Mouse (Mus musculus) CH12.LX (cell line): ENCODE results near the gene Bdp1. TPM values are rescaled to one million over a fixed set of nuclear protein-coding genes. Genes with fewer than 3 reads are reported as not detected.

Source experiments
- DNase-seq: peaks from one replicate; pipeline ENCODE4 v3.0.0-alpha.2; 2013; ENCODE audit errors: extremely low read depth
- H3K27ac ChIP-seq: 2 replicates; pipeline ENCODE4 v1.5.1; 2012; ENCODE audit warnings: low read depth, mild to moderate bottlenecking, control low read depth, moderate library complexity; ENCODE audit not compliant: insufficient read depth
- H3K27me3 ChIP-seq: replicated peaks from 2 replicates; pipeline ENCODE3; 2012; ENCODE audit warnings: inconsistent platforms
- H3K36me3 ChIP-seq, 2 experiments: replicated peaks in 1 of 2; 2 replicates each; pipeline versions ENCODE3 to v1.6.1; 2012; ENCODE audit warnings: inconsistent platforms in 1 of 2, low read length in 1 of 2, mild to moderate bottlenecking in 1 of 2, mixed read lengths in 1 of 2, moderate library complexity in 1 of 2; ENCODE audit not compliant: control insufficient read depth in 1 of 2, insufficient read depth in 1 of 2
- H3K4me1 ChIP-seq, 2 experiments: 2 replicates each; pipeline ENCODE4 v1.6.1; 2012; ENCODE audit warnings: inconsistent platforms in 1 of 2, moderate library complexity in 1 of 2; ENCODE audit not compliant: insufficient read depth in 2 of 2, control insufficient read depth in 1 of 2
- H3K4me2 ChIP-seq: 2 replicates; pipeline ENCODE4 v1.6.1; 2012; ENCODE audit warnings: low read depth, mild to moderate bottlenecking, control low read depth; ENCODE audit not compliant: poor library complexity, insufficient read depth, severe bottlenecking
- H3K4me3 ChIP-seq, 3 experiments: fragments of 150-350 bp in 1 of 3; sonication (generic) in 1 of 3; replicated peaks in 1 of 3; 2 replicates each; pipeline versions ENCODE3 to v1.5.1; 2011 to 2012; ENCODE audit warnings: low read depth in 2 of 3, low read length in 2 of 3, mild to moderate bottlenecking in 2 of 3, moderate library complexity in 2 of 3, control low read depth in 1 of 3, improper control_type of control experiment in 1 of 3, inconsistent platforms in 1 of 3, mixed read lengths in 1 of 3; ENCODE audit not compliant: poor library complexity in 1 of 3
- H3K79me2 ChIP-seq: replicated peaks from 2 replicates; pipeline ENCODE4 v1.6.1; 2012; ENCODE audit warnings: mild to moderate bottlenecking, moderate library complexity; ENCODE audit not compliant: control insufficient read depth, poor library complexity, insufficient read depth, severe bottlenecking; ENCODE audit errors: extremely low read depth
- H3K9ac ChIP-seq: 2 replicates; pipeline ENCODE4 v1.6.1; 2012; ENCODE audit warnings: low read depth, mild to moderate bottlenecking, control low read depth, moderate library complexity; ENCODE audit not compliant: insufficient read depth
- H3K9me3 ChIP-seq: replicated peaks from 2 replicates; pipeline ENCODE3; 2012; ENCODE audit warnings: low read length, inconsistent platforms, mixed read lengths
- BHLHE40 ChIP-seq: IDR thresholded peaks from 2 replicates; pipeline ENCODE4 v1.6.1; 2011; ENCODE audit warnings: mild to moderate bottlenecking, low read depth, low read length, improper control_type of control experiment
- CHD1 ChIP-seq: IDR thresholded peaks from 2 replicates; pipeline ENCODE4 v1.6.1; 2012; ENCODE audit warnings: low read depth, low read length, improper control_type of control experiment, inconsistent platforms
- CTCF ChIP-seq, 2 experiments: IDR thresholded peaks in 1 of 2; conservative IDR thresholded peaks in 1 of 2; 2 replicates each; pipeline ENCODE4 v1.5.1; 2011 to 2012; ENCODE audit warnings: low read depth in 2 of 2, low read length in 2 of 2, improper control_type of control experiment in 1 of 2, inconsistent platforms in 1 of 2, mild to moderate bottlenecking in 1 of 2, moderate library complexity in 1 of 2
- EP300 ChIP-seq: IDR thresholded peaks from 2 replicates; pipeline ENCODE4 v1.6.1; 2011; ENCODE audit warnings: low read length, improper control_type of control experiment
- ETS1 ChIP-seq: conservative IDR thresholded peaks from 2 replicates; pipeline ENCODE4 v1.6.1; 2012; ENCODE audit warnings: low read depth, mild to moderate bottlenecking, inconsistent platforms, low read length, improper control_type of control experiment, moderate library complexity
- GABPA ChIP-seq: IDR thresholded peaks from 2 replicates; pipeline ENCODE4 v1.6.1; 2012; ENCODE audit warnings: low read depth, low read length, improper control_type of control experiment, inconsistent platforms; ENCODE audit not compliant: insufficient replicate concordance
- HCFC1 ChIP-seq: IDR thresholded peaks from 2 replicates; pipeline ENCODE4 v1.6.1; 2012; ENCODE audit warnings: low read depth, mild to moderate bottlenecking, inconsistent platforms, low read length, improper control_type of control experiment
- JUN ChIP-seq: IDR thresholded peaks from 2 replicates; pipeline ENCODE4 v1.6.1; 2011; ENCODE audit warnings: low read depth, mild to moderate bottlenecking, low read length, improper control_type of control experiment, moderate library complexity; ENCODE audit not compliant: insufficient read depth
- MAFK ChIP-seq: IDR thresholded peaks from 2 replicates; pipeline ENCODE4 v1.6.1; 2011; ENCODE audit warnings: low read length, improper control_type of control experiment; ENCODE audit not compliant: insufficient replicate concordance
- MXI1 ChIP-seq: IDR thresholded peaks from 2 replicates; pipeline ENCODE4 v1.6.1; 2011; ENCODE audit warnings: mild to moderate bottlenecking, low read depth, low read length, improper control_type of control experiment
- NELFE ChIP-seq: IDR thresholded peaks from 2 replicates; pipeline ENCODE4 v1.6.1; 2011; ENCODE audit warnings: low read depth, low read length, improper control_type of control experiment
- RAD21 ChIP-seq: IDR thresholded peaks from 2 replicates; pipeline ENCODE4 v1.6.1; 2011; ENCODE audit warnings: low read depth, mild to moderate bottlenecking, low read length, improper control_type of control experiment, moderate library complexity
- RCOR1 ChIP-seq: conservative IDR thresholded peaks from 2 replicates; pipeline ENCODE4 v1.6.1; 2012; ENCODE audit warnings: low read depth, mild to moderate bottlenecking, inconsistent platforms, low read length, improper control_type of control experiment
- TBP ChIP-seq: conservative IDR thresholded peaks from 2 replicates; pipeline ENCODE4 v1.6.1; 2011; ENCODE audit warnings: low read depth, low read length, improper control_type of control experiment
- TCF12 ChIP-seq: IDR thresholded peaks from 2 replicates; pipeline ENCODE4 v1.6.1; 2014; ENCODE audit warnings: low read depth, mild to moderate bottlenecking, inconsistent platforms, low read length, improper control_type of control experiment
- USF1 ChIP-seq: IDR thresholded peaks from 2 replicates; pipeline ENCODE4 v1.6.1; 2014; ENCODE audit warnings: low read depth, mild to moderate bottlenecking, inconsistent platforms, low read length, improper control_type of control experiment
- ZMIZ1 ChIP-seq: IDR thresholded peaks from 2 replicates; pipeline ENCODE4 v1.6.1; 2012; ENCODE audit warnings: low read depth, mild to moderate bottlenecking, inconsistent platforms, low read length, improper control_type of control experiment
- dilution Hi-C: fragments of 300-500 bp; cut with MboI; formaldehyde crosslinking; loops from 2 replicates; pipeline ENCODE4 v1.14.3; 2020; ENCODE audit warnings: low sequenced_read_pairs; ENCODE audit not compliant: extremely low pct_unique_long_range_greater_than_20kb, extremely low pct_ligation_motif_present
- in situ Hi-C: fragments of 300-500 bp; cut with MboI; formaldehyde crosslinking; loops from 3 replicates; pipeline ENCODE4 v1.14.3; 2019; ENCODE audit warnings: low sequenced_read_pairs, low pct_ligation_motif_present, low pct_unique_long_range_greater_than_20kb, mixed read lengths
- polyA plus RNA-seq: library from polyadenylated mRNA; unstranded; fragments of >175 nt; gene quantifications from 2 replicates; pipeline ENCODE4 v1.2.1, GENCODE M21; 2012; ENCODE audit warnings: low read depth; ENCODE audit not compliant: insufficient read length
- total RNA-seq, 2 experiments: library from RNA; depleted of rRNA; stranded (reverse); fragments of 300-350 nt in 1 of 2; fragments of >200 nt in 1 of 2; gene quantifications; 2 replicates each; pipeline ENCODE4 v1.2.3; 2012 to 2014

Gene Bdp1
- total and polyA plus RNA-seq, 3 experiments, result 20.0 to 24.2 (median 22.0) TPM

DNA sequence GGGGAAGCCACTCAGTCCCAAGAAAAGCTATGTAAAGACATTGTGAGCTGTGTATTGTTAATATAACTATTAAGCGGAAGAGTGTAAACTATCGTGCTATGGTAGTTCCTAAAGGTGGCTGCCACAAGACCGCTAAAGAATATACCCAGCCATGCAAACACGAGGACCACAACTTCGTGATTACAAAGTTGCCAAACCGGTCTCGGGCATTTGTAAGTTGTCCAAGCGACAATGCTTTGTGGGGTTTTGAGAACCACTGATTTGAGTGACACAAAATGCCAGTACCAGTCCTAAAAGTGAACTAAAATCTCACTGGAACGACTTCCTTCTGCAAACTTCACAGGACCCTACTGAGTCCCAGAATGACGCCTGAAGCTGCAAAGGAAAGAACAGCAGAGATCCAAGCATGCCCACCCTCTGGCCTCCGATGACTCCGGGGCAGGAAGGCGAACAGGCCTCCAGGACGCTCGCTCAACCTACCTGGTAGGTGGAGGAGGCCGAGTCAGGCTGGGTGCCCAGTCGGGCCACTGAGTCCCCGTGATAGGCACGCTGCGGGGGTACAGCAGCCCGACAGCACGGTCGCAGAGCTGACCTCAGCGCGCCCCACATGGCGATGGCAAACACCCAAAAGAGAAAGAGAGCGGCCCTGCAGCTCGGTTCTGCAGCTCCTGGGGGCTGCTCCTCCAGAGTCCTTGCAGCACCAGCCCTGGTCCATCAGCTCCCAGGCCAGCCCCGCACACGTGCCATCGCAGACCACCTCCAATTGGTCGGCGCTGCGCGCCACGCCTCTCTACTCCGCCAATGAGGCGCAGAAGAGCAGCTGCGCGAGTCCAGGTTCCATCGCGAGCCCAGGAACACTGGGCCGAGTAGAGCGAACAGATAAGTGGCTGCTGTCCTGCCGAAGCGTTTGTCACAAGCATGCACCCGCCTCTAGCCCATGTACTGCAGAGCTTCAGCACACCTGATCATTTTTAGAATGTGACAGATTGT is 88.7 kb downstream of the Bdp1 start, which contains the start of gene Mccc2 (continued):
- peak; percentile 84 for TF ChIP-seq TCF12
- TF ChIP-seq, all 38 proteins: peak for 20

DNA sequence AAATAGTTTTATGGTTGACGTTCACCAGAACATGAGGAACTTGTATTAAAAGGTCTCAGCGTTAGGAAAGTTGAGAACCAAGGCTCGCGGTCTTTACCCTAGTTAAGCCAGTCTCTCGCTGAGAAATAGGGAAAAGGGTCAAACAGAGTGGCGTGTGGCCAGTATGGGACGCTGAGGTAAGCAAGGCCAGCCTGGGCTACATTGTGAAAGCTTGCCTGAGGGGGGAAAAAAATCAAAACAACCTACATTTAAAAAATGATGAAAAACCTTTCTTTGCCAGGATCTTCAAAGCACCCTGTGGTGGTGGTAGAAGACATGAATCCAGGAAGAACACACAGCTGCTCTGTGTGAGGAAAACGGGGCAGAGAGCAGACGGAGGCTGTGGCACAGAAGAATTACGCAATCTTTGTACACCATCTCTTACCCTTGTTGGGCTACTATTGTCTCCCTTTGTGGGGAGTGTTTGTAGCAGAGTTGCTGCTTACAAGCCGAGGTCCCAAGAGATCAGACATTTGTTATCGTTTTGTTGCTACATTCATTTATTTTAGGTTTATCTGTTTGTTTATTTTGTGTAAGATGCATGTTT is 97.9 kb downstream of the Bdp1 start:
- DNase-seq, result no peak
- no peaks in the 10 kb centered on the region for H3K27me3 ChIP-seq
- H3K9me3 ChIP-seq, result no peaks in the 10 kb centered on the region
- in situ Hi-C loops, result no loop called here
- dilution Hi-C loops, result no loop called here
- TF ChIP-seq MXI1, result no peak
- TF ChIP-seq EP300, result no peak
- no peak for TF ChIP-seq HCFC1
- no peak for TF ChIP-seq USF1
- no peak for TF ChIP-seq CTCF (conservative IDR thresholded peaks at IDR 0.05 in 1 of 2, IDR thresholded peaks at IDR 0.05 in 1 of 2; ENCODE audit: low read depth in 2 of 2, low read length in 2 of 2)
- no peak for TF ChIP-seq CHD1
- no peak for TF ChIP-seq ETS1
- no peak for TF ChIP-seq NELFE
- no peak for TF ChIP-seq GABPA
- no peak for TF ChIP-seq TBP
- no peak for TF ChIP-seq RCOR1
- TF ChIP-seq MAFK, result no peak
- TF ChIP-seq BHLHE40, result no peak
- no peak for TF ChIP-seq JUN
- TF ChIP-seq RAD21, result no peak
- no peak for TF ChIP-seq ZMIZ1
- TF ChIP-seq, all 38 proteins: peak for 0
- Histone ChIP-seq H3K79me2 (no peaks in the 10 kb centered on the region), H3K4me1 (peaks cover 0 to 6% of the 10 kb centered on the region in 2 experiments; a peak in 2 of 4 replicates), H3K9ac (no peak overlapping the region), H3K36me3 (peaks cover 0 to 4% of the 10 kb centered on the region in 2 experiments), H3K27ac (no peak overlapping the region), H3K4me3 (no peak overlapping the region), H3K4me2 (no peak overlapping the region)
